Mouse (Mus musculus): ENCODE data around the gene Evx2. TPM values are rescaled to one million over a fixed set of nuclear protein-coding genes. Genes with fewer than 3 reads are reported as not detected.

Gene Evx2
- total and polyA plus RNA-seq, 3 experiments: not detected

DNA sequence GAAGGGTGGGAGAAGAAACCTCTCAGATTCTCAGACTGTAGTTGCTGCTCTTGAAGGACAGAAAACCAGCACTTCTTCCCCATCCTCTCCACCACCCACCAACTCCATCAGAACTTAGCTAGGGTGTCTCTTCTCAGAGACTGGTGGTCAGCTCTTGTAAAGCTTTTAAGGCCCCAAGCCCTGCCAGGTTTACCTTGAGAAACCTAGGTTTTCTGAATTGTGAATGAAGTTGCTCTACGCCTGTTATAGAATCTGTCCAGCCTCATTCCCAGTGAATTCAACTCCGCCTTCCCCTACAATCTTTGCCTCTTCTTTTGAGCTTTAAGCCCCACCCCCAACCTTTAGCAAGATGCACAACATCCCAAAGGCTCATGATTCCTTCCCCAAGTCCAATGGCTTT, 17.7 kb upstream of the Evx2 start:
- no peaks in the 10 kb centered on the region for H3K9me3 ChIP-seq (replicated peaks; ENCODE audit: insufficient read depth, low read length)
- no peaks in the 10 kb centered on the region for H3K79me2 ChIP-seq (ENCODE audit: control insufficient read depth, insufficient read depth, low read length, poor library complexity)
- no peak overlapping the region for H3K9ac ChIP-seq (ENCODE audit: control insufficient read depth, low read depth, low read length, poor library complexity, severe bottlenecking)
- H3K4me3 ChIP-seq (ENCODE audit: control insufficient read depth in 1 of 2, insufficient read depth in 1 of 2, low read depth in 2 of 2, low read length in 2 of 2): no peak overlapping the region
- H3K27me3 ChIP-seq (ENCODE audit: control insufficient read depth in 1 of 2, insufficient read depth in 2 of 2, low read length in 2 of 2): peaks cover 2 to 3% of the 10 kb centered on the region in 2 experiments; a peak in 3 of 4 replicates
- no peak for DNase-seq (ENCODE audit: low read depth, low spot score)
- no peaks in the 10 kb centered on the region for H3K4me1 ChIP-seq (ENCODE audit: control insufficient read depth in 1 of 2, insufficient read depth in 2 of 2, low read length in 2 of 2)
- TF ChIP-seq MAZ (IDR thresholded peaks at IDR 0.05; ENCODE audit: low read depth, low read length) (no peak), RCOR1 (IDR thresholded peaks at IDR 0.05; ENCODE audit: low read depth, low read length) (no peak)
- H3K27ac ChIP-seq (ENCODE audit: control insufficient read depth, low read depth, low read length): no peak overlapping the region
- H3K36me3 ChIP-seq (ENCODE audit: control insufficient read depth in 1 of 2, insufficient read depth in 2 of 2, low read length in 2 of 2): no peaks in the 10 kb centered on the region

- H3K79me2 ChIP-seq (ENCODE audit: control insufficient read depth, insufficient read depth, low read length, poor library complexity): no peaks in the 10 kb centered on the region
- H3K4me1 ChIP-seq (ENCODE audit: control insufficient read depth in 1 of 2, insufficient read depth in 2 of 2, low read length in 2 of 2): no peaks in the 10 kb centered on the region
- no peak overlapping the region for H3K27ac ChIP-seq (ENCODE audit: control insufficient read depth, low read depth, low read length)
- peaks cover 2 to 3% of the 10 kb centered on the region in 2 experiments; a peak in 3 of 4 replicates for H3K27me3 ChIP-seq (ENCODE audit: control insufficient read depth in 1 of 2, insufficient read depth in 2 of 2, low read length in 2 of 2)
- no peak for DNase-seq (ENCODE audit: low read depth, low spot score)
- H3K36me3 ChIP-seq (ENCODE audit: control insufficient read depth in 1 of 2, insufficient read depth in 2 of 2, low read length in 2 of 2): no peaks in the 10 kb centered on the region
- TF ChIP-seq MAX (IDR thresholded peaks at IDR 0.05; ENCODE audit: low read length) (no peak), CTCF (IDR thresholded peaks at IDR 0.05 in 2 of 3, conservative IDR thresholded peaks at IDR 0.05 in 1 of 3; ENCODE audit: control insufficient read depth in 1 of 3, insufficient read depth in 1 of 3, low read depth in 2 of 3, low read length in 3 of 3, poor library complexity in 1 of 3, severe bottlenecking in 1 of 3) (no peak), BHLHE40 (IDR thresholded peaks at IDR 0.05; ENCODE audit: borderline replicate concordance, low read depth, low read length) (no peak), GATA1 (IDR thresholded peaks at IDR 0.05; ENCODE audit: low read depth, low read length) (no peak), SMC3 (IDR thresholded peaks at IDR 0.05; ENCODE audit: low read depth, low read length) (no peak), MAFK (IDR thresholded peaks at IDR 0.05; ENCODE audit: borderline replicate concordance, low read depth, low read length) (no peak), ZKSCAN1 (IDR thresholded peaks at IDR 0.05; ENCODE audit: low read depth, low read length) (no peak)
- no peak overlapping the region for H3K4me3 ChIP-seq (ENCODE audit: control insufficient read depth in 1 of 2, insufficient read depth in 1 of 2, low read depth in 2 of 2, low read length in 2 of 2)
- H3K9me3 ChIP-seq (replicated peaks; ENCODE audit: insufficient read depth, low read length): no peaks in the 10 kb centered on the region
- H3K9ac ChIP-seq (ENCODE audit: control insufficient read depth, low read depth, low read length, poor library complexity, severe bottlenecking): no peak overlapping the region
Observed at GRCm38 (mm10) chr2:74676376-74677052, 17.2 kb upstream of the Evx2 start.

- Histone ChIP-seq H3K9ac (ENCODE audit: control insufficient read depth, low read depth, low read length, poor library complexity, severe bottlenecking) (no peak overlapping the region), H3K27me3 (ENCODE audit: control insufficient read depth in 1 of 2, insufficient read depth in 2 of 2, low read length in 2 of 2) (peaks cover 2 to 3% of the 10 kb centered on the region in 2 experiments; a peak in 3 of 4 replicates), H3K36me3 (ENCODE audit: control insufficient read depth in 1 of 2, insufficient read depth in 2 of 2, low read length in 2 of 2) (no peaks in the 10 kb centered on the region), H3K4me1 (ENCODE audit: control insufficient read depth in 1 of 2, insufficient read depth in 2 of 2, low read length in 2 of 2) (no peaks in the 10 kb centered on the region), H3K4me3 (ENCODE audit: control insufficient read depth in 1 of 2, insufficient read depth in 1 of 2, low read depth in 2 of 2, low read length in 2 of 2) (no peak overlapping the region), H3K9me3 (replicated peaks; ENCODE audit: insufficient read depth, low read length) (no peaks in the 10 kb centered on the region), H3K79me2 (ENCODE audit: control insufficient read depth, insufficient read depth, low read length, poor library complexity) (no peaks in the 10 kb centered on the region), H3K27ac (ENCODE audit: control insufficient read depth, low read depth, low read length) (no peak overlapping the region)
- DNase-seq (ENCODE audit: low read depth, low spot score): no peak
- TF ChIP-seq ZC3H11A (IDR thresholded peaks at IDR 0.05; ENCODE audit: low read depth, low read length) (no peak), JUND (IDR thresholded peaks at IDR 0.05; ENCODE audit: low read depth, low read length) (no peak), ZNF384 (IDR thresholded peaks at IDR 0.05; ENCODE audit: low read depth, low read length) (no peak), GATA1 (IDR thresholded peaks at IDR 0.05; ENCODE audit: low read depth, low read length) (no peak), BHLHE40 (IDR thresholded peaks at IDR 0.05; ENCODE audit: borderline replicate concordance, low read depth, low read length) (no peak), SIN3A (IDR thresholded peaks at IDR 0.05; ENCODE audit: low read length) (no peak), NELFE (IDR thresholded peaks at IDR 0.05; ENCODE audit: low read depth, low read length) (no peak), SMC3 (IDR thresholded peaks at IDR 0.05; ENCODE audit: low read depth, low read length) (no peak), USF2 (IDR thresholded peaks at IDR 0.05; ENCODE audit: borderline replicate concordance in 1 of 2, insufficient read depth in 1 of 2, low read depth in 1 of 2, low read length in 2 of 2) (no peak), UBTF (IDR thresholded peaks at IDR 0.05; ENCODE audit: borderline replicate concordance, insufficient read depth, low read depth, low read length) (no peak), POLR2AphosphoS5 (IDR thresholded peaks at IDR 0.05; ENCODE audit: borderline replicate concordance, low read depth, low read length) (no peak), MYB (IDR thresholded peaks at IDR 0.05; ENCODE audit: low read depth, low read length) (no peak), TAL1 (IDR thresholded peaks at IDR 0.05; ENCODE audit: low read length) (no peak), MEF2A (IDR thresholded peaks at IDR 0.05; ENCODE audit: extremely low read depth, insufficient replicate concordance, low read depth, low read length, poor library complexity, severe bottlenecking) (no peak), MAX (IDR thresholded peaks at IDR 0.05; ENCODE audit: low read length) (no peak), RAD21 (IDR thresholded peaks at IDR 0.05; ENCODE audit: low read depth, low read length) (no peak)
Observed at GRCm38 (mm10) chr2:74675666-74676282, 16.4 kb upstream of the Evx2 start.
